Mouse (Mus musculus): ENCODE measurements at regions not wholly inside any gene's neighbourhood (a gene's known extent, or its start where the extent isn't known, plus 50 kb on each side); places are given as distances from the start of the nearest gene placed in this dataset.

- TF ChIP-seq USF1 (IDR thresholded peaks at IDR 0.05; ENCODE audit: low read depth, low read length) (no peak), TAL1 (IDR thresholded peaks at IDR 0.05; ENCODE audit: low read length) (no peak), CTCF (IDR thresholded peaks at IDR 0.05 in 2 of 3, conservative IDR thresholded peaks at IDR 0.05 in 1 of 3; ENCODE audit: control insufficient read depth in 1 of 3, insufficient read depth in 1 of 3, low read depth in 2 of 3, low read length in 3 of 3, poor library complexity in 1 of 3, severe bottlenecking in 1 of 3) (no peak), HCFC1 (IDR thresholded peaks at IDR 0.05; ENCODE audit: low read depth, low read length) (no peak), POLR2A (IDR thresholded peaks at IDR 0.05; ENCODE audit: control insufficient read depth in 1 of 2, insufficient read depth in 1 of 2, low read depth in 1 of 2, low read length in 2 of 2, poor library complexity in 1 of 2) (no peak), GABPA (IDR thresholded peaks at IDR 0.05; ENCODE audit: low read depth, low read length) (no peak), EP300 (IDR thresholded peaks at IDR 0.05; ENCODE audit: low read depth in 1 of 2, low read length in 2 of 2) (no peak), ZNF384 (IDR thresholded peaks at IDR 0.05; ENCODE audit: low read depth, low read length) (no peak)
These were observed 525.0 kb downstream of the 1700129C05Rik start for GRCm38 (mm10) chr14:58617656-58618055.

Data from MEL (cell line).